Mouse (Mus musculus): ENCODE results near the gene Abca17. TPM values are rescaled to one million over a fixed set of nuclear protein-coding genes. Genes with fewer than 3 reads are reported as not detected.
A peak's percentile ranks its signal among the peaks of the same experiment; 100 is the strongest.

Gene Abca17
- polyA plus RNA-seq, 1 experiment from 2014 or later = not detected

DNA sequence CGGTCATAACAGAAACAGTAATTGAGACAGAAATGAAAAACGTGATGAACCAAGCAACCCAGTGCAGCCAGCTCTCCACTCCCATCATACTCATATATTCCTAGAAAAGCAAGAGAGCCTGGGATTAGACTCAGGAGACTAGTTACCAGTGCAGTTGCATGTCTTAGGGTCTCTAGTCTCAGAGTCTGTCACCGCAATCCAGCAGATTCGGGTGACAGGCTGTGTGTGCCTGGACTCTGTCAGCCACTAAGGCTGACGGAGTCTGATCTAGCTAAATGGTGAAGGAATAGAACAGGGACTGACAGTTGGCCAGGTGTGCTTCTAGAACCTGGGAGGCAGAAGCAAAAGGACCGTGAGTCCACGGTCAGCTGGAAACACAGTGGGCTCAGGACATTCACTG lies 23.2 kb downstream of the Abca17 start:
- no peaks in the 10 kb centered on the region for H3K9me3 ChIP-seq
- H3K4me3 ChIP-seq = no peak overlapping the region
- H3K4me2 ChIP-seq = no peak overlapping the region
- 82% methylated on average over 7 of the region's 7 CpGs for whole genome bisulfite sequencing
- no peak for ATAC-seq (ENCODE audit: insufficient number of reproducible peaks, low FRiP score, low TSS enrichment, low read depth)
- no peak overlapping the region for H3K27ac ChIP-seq
- H3K27me3 ChIP-seq = no peaks in the 10 kb centered on the region
- H3K4me1 ChIP-seq = no peaks in the 10 kb centered on the region
- no peaks in the 10 kb centered on the region for H3K36me3 ChIP-seq
- no peak overlapping the region for H3K9ac ChIP-seq

DNA sequence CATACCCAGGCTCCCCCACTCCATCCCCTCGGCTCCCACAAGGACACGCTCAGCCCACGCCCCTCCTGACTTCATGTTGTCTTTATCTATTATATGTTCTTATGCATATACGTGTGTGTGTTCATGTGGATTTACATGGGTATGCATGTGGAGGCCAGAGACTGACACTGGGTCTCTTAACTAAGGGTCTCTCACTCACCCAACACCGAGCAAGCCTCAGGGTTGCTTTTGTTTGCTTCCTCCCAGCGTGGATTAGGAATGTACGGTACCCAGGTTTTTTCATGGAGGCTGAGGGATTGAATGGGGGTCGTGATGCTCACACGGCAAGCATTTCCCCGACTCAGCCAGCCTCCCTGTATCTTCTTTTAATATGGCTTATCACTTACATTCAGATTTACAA lies 25.8 kb downstream of the Abca17 start:
- WGBS = 81% methylated on average over 10 of the region's 10 CpGs
- Histone ChIP-seq H3K27me3 (no peaks in the 10 kb centered on the region), H3K4me2 (no peak overlapping the region), H3K9me3 (no peaks in the 10 kb centered on the region), H3K27ac (no peak overlapping the region), H3K4me1 (no peaks in the 10 kb centered on the region), H3K4me3 (no peak overlapping the region), H3K36me3 (no peaks in the 10 kb centered on the region), H3K9ac (no peak overlapping the region)
- ATAC-seq (ENCODE audit: insufficient number of reproducible peaks, low FRiP score, low TSS enrichment, low read depth) = no peak

DNA sequence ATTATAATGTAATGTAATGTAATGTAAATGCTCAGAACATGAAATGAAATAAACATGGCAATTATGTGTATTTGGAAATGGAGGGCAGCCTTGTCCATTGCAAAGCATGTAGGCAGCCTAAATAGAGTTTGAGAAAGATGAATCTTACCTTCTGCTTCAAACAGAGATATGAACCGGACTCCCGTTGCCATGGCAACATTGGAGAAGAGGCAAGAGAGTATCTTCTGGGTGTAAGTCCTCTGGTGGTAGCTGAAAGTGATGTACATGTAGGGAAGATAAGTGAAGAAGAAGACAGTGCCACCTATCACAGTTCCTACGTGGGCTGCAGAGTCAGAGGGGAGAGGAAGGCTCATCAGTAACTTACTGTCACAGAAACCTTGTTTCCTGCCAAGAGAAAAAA lies 30.0 kb downstream of the Abca17 start:
- H3K36me3 ChIP-seq = no peaks in the 10 kb centered on the region
- no peak overlapping the region for H3K4me2 ChIP-seq
- no peak overlapping the region for H3K4me3 ChIP-seq
- no peaks in the 10 kb centered on the region for H3K4me1 ChIP-seq
- H3K9me3 ChIP-seq = no peaks in the 10 kb centered on the region
- no peak overlapping the region for H3K27ac ChIP-seq
- ATAC-seq (ENCODE audit: insufficient number of reproducible peaks, low FRiP score, low TSS enrichment, low read depth) = no peak
- WGBS = 79% methylated on average over 3 of the region's 3 CpGs
- H3K9ac ChIP-seq = no peak overlapping the region
- H3K27me3 ChIP-seq = no peaks in the 10 kb centered on the region

DNA sequence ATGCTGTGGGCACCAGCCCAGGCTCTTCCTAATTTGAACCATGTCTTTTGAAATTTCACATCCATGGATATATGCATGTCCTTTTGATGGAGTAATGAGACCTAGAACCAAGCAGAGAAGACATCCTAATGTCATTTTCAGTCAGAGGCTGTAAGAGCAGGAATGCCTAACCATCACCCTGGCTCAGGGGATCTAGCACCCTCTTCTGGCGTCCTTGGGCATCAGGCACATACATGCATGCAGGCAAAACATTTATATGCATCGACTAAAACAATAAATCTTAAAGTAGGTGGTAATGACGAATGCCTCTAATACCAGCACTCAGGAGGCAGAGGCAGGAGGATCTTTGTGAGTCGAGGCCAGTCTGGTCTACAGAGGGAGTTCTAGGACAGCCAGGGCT lies 43.4 kb downstream of the Abca17 start:
- ATAC-seq (ENCODE audit: insufficient number of reproducible peaks, low FRiP score, low TSS enrichment, low read depth) = no peak
- WGBS = 43% methylated on average over 4 of the region's 4 CpGs
- no peak overlapping the region for H3K9ac ChIP-seq
- no peak overlapping the region for H3K4me2 ChIP-seq
- no peaks in the 10 kb centered on the region for H3K4me1 ChIP-seq
- H3K4me3 ChIP-seq = no peak overlapping the region
- H3K27me3 ChIP-seq = no peaks in the 10 kb centered on the region
- H3K9me3 ChIP-seq = no peaks in the 10 kb centered on the region
- H3K27ac ChIP-seq = no peak overlapping the region
- H3K36me3 ChIP-seq = no peaks in the 10 kb centered on the region

DNA sequence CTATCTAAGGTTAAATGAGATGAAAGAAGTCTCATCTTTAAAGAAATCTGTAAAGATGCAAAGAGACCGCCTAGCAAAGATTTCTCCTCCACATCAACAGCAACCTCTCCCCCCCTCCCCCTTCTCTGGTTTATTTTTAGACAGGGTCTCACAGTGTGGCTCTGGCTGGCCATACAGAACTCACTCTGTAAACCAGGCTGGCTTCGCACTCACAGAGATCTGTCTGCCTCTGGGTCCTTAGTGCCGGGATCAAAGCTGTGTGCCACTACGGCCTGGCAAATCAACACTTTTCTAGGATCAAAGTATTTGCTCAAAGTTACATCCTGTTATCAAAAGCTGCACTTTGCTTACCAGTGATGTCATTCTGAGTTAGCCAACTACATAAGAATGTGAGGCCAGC lies 50.2 kb downstream of the Abca17 start:
- no peak for ATAC-seq (ENCODE audit: insufficient number of reproducible peaks, low FRiP score, low TSS enrichment, low read depth)
- H3K9ac ChIP-seq = no peak overlapping the region
- no peaks in the 10 kb centered on the region for H3K36me3 ChIP-seq
- H3K9me3 ChIP-seq = no peaks in the 10 kb centered on the region
- H3K27me3 ChIP-seq = no peaks in the 10 kb centered on the region
- no peaks in the 10 kb centered on the region for H3K4me1 ChIP-seq
- no peak overlapping the region for H3K27ac ChIP-seq
- H3K4me2 ChIP-seq = no peak overlapping the region
- 66% methylated on average over 4 of the region's 4 CpGs for WGBS
- no peak overlapping the region for H3K4me3 ChIP-seq

DNA sequence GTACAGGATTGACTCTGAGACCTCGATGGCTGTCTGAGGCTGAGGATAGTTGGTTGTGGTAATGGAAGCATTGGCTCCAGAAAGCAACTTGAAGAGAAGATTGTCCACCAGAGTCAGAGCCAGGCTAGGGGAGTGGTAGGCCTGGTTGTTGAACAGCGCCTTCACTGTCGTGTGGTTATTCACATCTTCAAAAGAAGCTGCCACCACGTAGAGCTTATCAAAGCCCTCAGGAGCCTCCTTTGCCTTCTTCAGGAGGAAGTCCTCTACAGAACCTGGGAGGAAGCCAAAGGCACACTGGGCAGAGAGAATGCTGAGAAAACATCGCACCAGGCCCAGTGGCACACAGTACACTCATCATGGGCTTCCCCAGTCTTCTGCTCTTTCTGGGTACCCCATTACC lies 61.5 kb downstream of the Abca17 start:
- Histone ChIP-seq H3K4me2 (no peak overlapping the region), H3K27ac (no peak overlapping the region), H3K9ac (no peak overlapping the region), H3K9me3 (no peaks in the 10 kb centered on the region), H3K36me3 (no peaks in the 10 kb centered on the region), H3K4me3 (no peak overlapping the region), H3K27me3 (no peaks in the 10 kb centered on the region; the same call in 1 of the 2 replicates), H3K4me1 (no peaks in the 10 kb centered on the region)
- no peak for ATAC-seq (ENCODE audit: insufficient number of reproducible peaks, low FRiP score, low TSS enrichment, low read depth)
- WGBS = 78% methylated on average over 5 of the region's 5 CpGs

DNA sequence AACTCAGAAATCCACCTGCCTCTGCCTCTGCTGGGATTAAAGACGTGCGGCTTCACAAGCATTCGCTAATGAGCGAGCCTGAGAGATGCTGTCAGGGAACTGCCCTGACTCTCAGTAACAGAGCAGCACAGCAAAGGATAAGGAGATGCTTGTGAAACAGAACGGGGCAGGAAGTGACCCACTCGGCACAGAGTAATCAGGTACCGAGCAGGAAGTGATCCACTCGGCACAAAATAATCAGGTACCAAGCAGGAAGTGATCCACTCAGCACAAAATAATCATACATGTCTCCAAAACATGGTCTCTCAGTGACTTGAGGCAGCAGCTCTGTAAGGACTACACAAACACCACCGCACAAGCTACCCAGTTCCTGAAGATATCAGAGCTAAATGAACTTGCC lies 62.4 kb downstream of the Abca17 start:
- peaks cover 1% of the 10 kb centered on the region; the same call in 1 of the 2 replicates for H3K4me1 ChIP-seq
- no peak overlapping the region for H3K4me2 ChIP-seq
- H3K36me3 ChIP-seq = no peaks in the 10 kb centered on the region
- no peak overlapping the region for H3K27ac ChIP-seq
- 82% methylated on average over 9 of the region's 9 CpGs for WGBS
- no peaks in the 10 kb centered on the region for H3K9me3 ChIP-seq
- no peak overlapping the region for H3K4me3 ChIP-seq
- H3K9ac ChIP-seq = no peak overlapping the region
- no peaks in the 10 kb centered on the region; the same call in 1 of the 2 replicates for H3K27me3 ChIP-seq
- no peak for ATAC-seq (ENCODE audit: insufficient number of reproducible peaks, low FRiP score, low TSS enrichment, low read depth)

DNA sequence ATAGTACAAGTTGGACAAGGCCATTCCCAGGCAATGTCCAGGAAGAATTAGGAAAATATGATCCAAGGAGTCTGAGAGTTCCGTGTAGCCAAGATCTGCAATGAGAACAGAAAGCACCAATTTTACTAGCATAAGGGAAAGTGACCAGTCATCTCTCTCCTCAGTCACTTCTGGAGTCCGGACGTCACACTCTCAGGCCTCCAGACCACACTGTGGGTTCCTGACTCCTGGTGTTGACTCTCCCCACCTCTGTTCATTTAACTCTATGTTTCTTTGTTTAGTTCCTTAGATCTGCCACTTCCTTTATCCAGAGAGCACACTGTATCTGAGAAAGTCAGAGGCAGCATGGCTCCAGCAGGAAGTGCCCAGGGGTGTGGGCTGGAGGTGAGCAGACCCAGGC lies 65.2 kb downstream of the Abca17 start:
- Histone ChIP-seq H3K4me3 (no peak overlapping the region), H3K27me3 (no peaks in the 10 kb centered on the region; the same call in 1 of the 2 replicates), H3K36me3 (no peaks in the 10 kb centered on the region), H3K4me1 (peaks cover 4% of the 10 kb centered on the region; the same call in 1 of the 2 replicates), H3K9me3 (no peaks in the 10 kb centered on the region), H3K4me2 (no peak overlapping the region), H3K9ac (no peak overlapping the region), H3K27ac (no peak overlapping the region)
- ATAC-seq (ENCODE audit: insufficient number of reproducible peaks, low FRiP score, low TSS enrichment, low read depth) = no peak
- 69% methylated on average over 3 of the region's 3 CpGs for whole genome bisulfite sequencing

DNA sequence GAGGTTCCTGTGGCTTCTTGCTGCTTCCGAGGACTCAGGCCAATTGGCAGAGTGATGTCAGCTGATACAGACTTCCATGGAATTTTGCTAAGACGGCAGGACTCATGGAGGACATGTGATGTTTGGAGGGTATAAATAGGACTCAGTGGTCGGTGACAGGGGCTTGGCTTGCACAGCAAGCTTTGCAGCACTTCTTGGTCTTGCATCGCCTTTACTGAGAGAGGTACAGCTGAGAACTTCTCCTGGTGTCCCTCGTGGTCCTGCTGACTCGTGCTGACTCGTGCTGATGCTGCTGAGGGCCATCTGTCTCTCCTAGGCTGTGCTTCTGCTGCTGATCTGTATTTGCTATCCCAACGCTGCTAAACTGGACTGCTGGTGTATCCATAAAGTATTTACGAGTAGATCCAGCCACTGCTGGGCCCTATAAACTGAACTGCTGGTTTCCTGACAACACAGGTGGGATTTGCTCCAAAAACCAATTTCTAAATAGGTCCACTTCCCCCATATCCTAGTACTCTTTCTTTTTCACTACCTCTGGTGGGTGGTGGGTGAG lies 67.5 kb downstream of the Abca17 start:
- H3K9me3 ChIP-seq = no peaks in the 10 kb centered on the region
- no peaks in the 10 kb centered on the region for H3K36me3 ChIP-seq
- no peak overlapping the region for H3K4me3 ChIP-seq
- H3K4me2 ChIP-seq = 0 out of 2 replicates have a peak overlapping the region, but pooled peaks have one; percentile 12
- WGBS = 30% methylated on average over 9 of the region's 9 CpGs
- H3K4me1 ChIP-seq = peaks cover 4% of the 10 kb centered on the region; the same call in 1 of the 2 replicates
- H3K27ac ChIP-seq = no peak overlapping the region
- H3K9ac ChIP-seq = no peak overlapping the region
- H3K27me3 ChIP-seq = no peaks in the 10 kb centered on the region
- ATAC-seq (ENCODE audit: insufficient number of reproducible peaks, low FRiP score, low TSS enrichment, low read depth) = no peak

DNA sequence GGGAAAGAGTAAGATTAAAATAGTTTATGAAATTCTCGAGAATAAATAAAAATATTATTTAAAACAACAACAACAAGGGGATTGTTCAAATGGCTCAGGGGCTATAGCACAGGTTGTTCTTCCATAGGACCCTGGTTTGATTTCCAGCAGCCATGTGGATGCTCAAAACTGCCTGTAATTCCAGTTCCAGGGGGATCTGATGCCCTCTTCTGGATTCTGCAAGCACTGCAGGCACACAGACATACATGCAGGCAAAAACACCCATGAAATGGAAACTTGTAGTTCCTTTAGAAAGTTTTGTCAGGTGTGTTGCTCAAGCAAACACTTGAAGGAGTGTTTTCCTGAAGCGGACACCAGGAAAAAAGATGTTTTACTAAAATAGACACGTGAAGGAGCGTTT lies 68.2 kb downstream of the Abca17 start:
- no peak for ATAC-seq (ENCODE audit: insufficient number of reproducible peaks, low FRiP score, low TSS enrichment, low read depth)
- Histone ChIP-seq H3K27ac (peak overlapping the region; percentile 27; the same call in 1 of the 2 replicates), H3K9me3 (no peaks in the 10 kb centered on the region), H3K4me1 (peaks cover 4% of the 10 kb centered on the region; the same call in 1 of the 2 replicates), H3K27me3 (no peaks in the 10 kb centered on the region), H3K4me3 (no peak overlapping the region), H3K9ac (no peak overlapping the region), H3K36me3 (no peaks in the 10 kb centered on the region), H3K4me2 (no peak overlapping the region)
- 64% methylated on average over 4 of the region's 4 CpGs for WGBS

DNA sequence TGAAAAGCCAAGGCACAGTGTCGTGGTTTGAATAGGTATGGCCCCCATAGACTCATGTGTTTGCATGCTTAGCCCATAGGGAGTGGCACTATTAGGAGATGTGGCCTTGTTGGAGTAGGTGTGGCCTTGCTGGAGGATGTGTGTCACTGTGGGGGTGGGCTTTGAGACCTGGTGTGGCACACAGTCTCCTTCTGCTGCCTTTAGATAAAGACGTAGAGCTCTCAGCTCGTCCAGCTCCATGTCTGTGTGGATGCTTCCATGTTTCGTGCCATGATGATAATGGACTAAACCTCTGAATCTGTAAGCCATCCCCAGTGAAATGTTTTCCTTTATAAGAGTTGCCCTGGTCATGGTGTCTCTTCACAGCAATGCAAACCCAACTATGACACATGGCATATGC lies 71.0 kb downstream of the Abca17 start:
- ATAC-seq (ENCODE audit: insufficient number of reproducible peaks, low FRiP score, low TSS enrichment, low read depth) = no peak
- 84% methylated on average over 4 of the region's 4 CpGs for WGBS
- no peaks in the 10 kb centered on the region for H3K9me3 ChIP-seq

DNA sequence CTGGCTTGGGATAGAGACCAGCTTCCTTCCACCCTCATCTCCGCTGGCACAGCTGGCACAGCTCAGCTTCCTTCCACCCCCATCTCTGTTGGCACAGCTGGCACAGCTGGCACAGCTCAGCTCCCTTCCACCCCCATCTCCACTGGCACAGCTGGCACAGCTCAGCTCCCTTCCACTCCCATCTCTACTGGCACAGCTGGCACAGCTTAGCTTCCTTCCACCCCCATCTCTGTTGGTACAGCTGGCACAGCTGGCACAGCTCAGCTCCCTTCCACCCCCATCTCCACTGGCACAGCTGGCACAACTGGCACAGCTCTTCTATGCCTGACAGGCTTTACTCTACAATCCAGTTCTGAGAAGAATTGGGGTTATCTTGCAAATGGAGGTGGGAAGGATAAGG lies 83.7 kb downstream of the Abca17 start:
- no peaks in the 10 kb centered on the region for H3K9me3 ChIP-seq
- no peak overlapping the region for H3K4me2 ChIP-seq
- no peak for ATAC-seq (ENCODE audit: insufficient number of reproducible peaks, low FRiP score, low TSS enrichment, low read depth)
- H3K27me3 ChIP-seq = no peaks in the 10 kb centered on the region
- H3K27ac ChIP-seq = no peak overlapping the region
- no peaks in the 10 kb centered on the region for H3K4me1 ChIP-seq
- H3K9ac ChIP-seq = no peak overlapping the region
- no peak overlapping the region for H3K4me3 ChIP-seq
- 89% methylated on average over 1 of the region's 1 CpGs for WGBS
- no peaks in the 10 kb centered on the region for H3K36me3 ChIP-seq

More for the DNA sequence above, 71.0 kb downstream of the Abca17 start:
- no peaks in the 10 kb centered on the region for H3K36me3 ChIP-seq
- H3K9ac ChIP-seq = no peak overlapping the region
- no peak overlapping the region for H3K4me3 ChIP-seq
- peaks cover 4% of the 10 kb centered on the region; the same call in 1 of the 2 replicates for H3K4me1 ChIP-seq
- no peak overlapping the region for H3K4me2 ChIP-seq
- H3K27me3 ChIP-seq = no peaks in the 10 kb centered on the region
- no peak overlapping the region for H3K27ac ChIP-seq

DNA sequence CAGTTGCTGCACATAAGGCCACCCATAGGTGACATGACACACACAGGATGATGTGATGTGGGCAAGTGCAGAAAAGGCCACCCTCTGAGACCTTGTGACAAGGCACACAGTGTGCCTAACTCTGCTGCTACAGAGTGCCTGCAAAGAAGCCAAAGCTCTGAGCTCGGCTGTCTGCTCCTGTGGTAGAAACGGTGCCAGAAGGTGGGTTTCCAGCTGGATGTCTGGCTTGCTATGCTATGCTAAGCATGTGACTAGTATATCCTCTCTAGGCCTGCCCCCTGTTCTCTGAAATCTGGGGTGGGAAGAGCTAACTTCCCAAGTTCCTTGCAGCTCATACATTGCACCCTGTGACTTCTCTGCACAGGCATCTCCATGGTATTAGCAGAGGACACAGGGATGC lies 86.1 kb downstream of the Abca17 start:
- Histone ChIP-seq H3K27me3 (no peaks in the 10 kb centered on the region), H3K27ac (no peak overlapping the region), H3K4me2 (no peak overlapping the region), H3K4me1 (no peaks in the 10 kb centered on the region), H3K9ac (no peak overlapping the region), H3K36me3 (no peaks in the 10 kb centered on the region), H3K4me3 (no peak overlapping the region), H3K9me3 (no peaks in the 10 kb centered on the region)
- WGBS = 60% methylated on average over 2 of the region's 2 CpGs
- no peak for ATAC-seq (ENCODE audit: insufficient number of reproducible peaks, low FRiP score, low TSS enrichment, low read depth)

All from limb, embryonic 15.5 days (tissue).